ENCODE assay signal across 10 mouse cellular contexts in the genomic region with DNA sequence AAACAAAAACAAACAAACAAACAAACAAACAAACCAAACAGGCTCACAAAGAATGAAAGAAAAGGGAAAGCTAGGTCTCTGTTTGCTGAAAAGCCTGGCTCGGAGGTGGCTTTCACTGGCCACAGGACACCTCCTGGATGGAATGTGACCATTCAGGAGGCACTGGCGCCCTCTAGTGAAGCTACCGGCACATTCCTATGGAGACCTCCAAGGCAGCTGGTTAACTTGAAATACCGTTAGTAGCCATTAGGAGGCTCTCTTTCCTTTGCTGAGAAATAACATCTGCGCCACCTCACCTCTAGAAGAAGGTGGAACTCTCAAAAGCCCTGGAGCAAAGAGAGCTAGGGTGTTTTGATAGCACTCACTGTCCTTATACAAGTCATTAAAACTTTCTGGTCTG.
DNase-seq lines count a peak whose midpoint lies in the region; ATAC-seq lines count a peak whose summit lies in the region.
"Had no signal": no experiment of that assay in that cellular context is flagged by ENCODE, and none has a peak within 500 bp of the region (broad histone marks: within the 10 kb centered on the region; RNA-seq: fewer than 3 reads in every experiment).

No protein-coding gene starts in this region.

- no peak overlapping the region for H3K27ac ChIP-seq in heart, embryonic 10.5 days
- H3K27ac ChIP-seq: embryonic facial prominence, embryonic 12.5 days; stomach, embryonic 15.5 days had no signal

- no peaks in the 10 kb centered on the region for H3K4me1 ChIP-seq in heart, embryonic 10.5 days
- H3K4me1 ChIP-seq: embryonic facial prominence, embryonic 12.5 days; stomach, embryonic 15.5 days had no signal

- peaks cover 6% of the 10 kb centered on the region; the same call in 1 of the 2 replicates for H3K27me3 ChIP-seq in heart, embryonic 10.5 days (ENCODE audit: insufficient read depth, poor library complexity, severe bottlenecking)
- H3K27me3 ChIP-seq: embryonic facial prominence, embryonic 12.5 days; stomach, embryonic 15.5 days had no signal

- H3K9me3 ChIP-seq in heart, embryonic 10.5 days: no peaks in the 10 kb centered on the region
- H3K9me3 ChIP-seq: embryonic facial prominence, embryonic 12.5 days; stomach, embryonic 15.5 days had no signal

- ATAC-seq in monocyte, adult 5-6 weeks (replicated peaks; ENCODE audit: insufficient number of reproducible peaks, low FRiP score, low TSS enrichment, poor library complexity, severe bottlenecking): no peak

- peak; percentile 78 for DNase-seq in heart, embryonic 10.5 days (ENCODE audit: low spot score)
- DNase-seq in heart, adult 11 months: no peak
- peak; percentile 21 for DNase-seq in thymus, postnatal 14 days
- DNase-seq in thymus, adult 18-20 months: no peak
- DNase-seq in cerebellum, postnatal 10 days: peak; percentile 72 to 82
- DNase-seq in kidney, postnatal 10 days: peak; percentile 63
- DNase-seq in retina, postnatal 7 days (ENCODE audit: low read depth, low spot score): peak; percentile 37

- no peak overlapping the region for H3K4me3 ChIP-seq in heart, embryonic 10.5 days
- H3K4me3 ChIP-seq: embryonic facial prominence, embryonic 12.5 days; stomach, embryonic 15.5 days had no signal

- 39% methylated on average over 5 of the region's 5 CpGs for WGBS in heart, embryonic 10.5 days

- no peaks in the 10 kb centered on the region for H3K36me3 ChIP-seq in heart, embryonic 10.5 days
- H3K36me3 ChIP-seq: embryonic facial prominence, embryonic 12.5 days; stomach, embryonic 15.5 days had no signal

Comparison
In these comparisons a context has a peak if more than half of its experiments do, and no peak if none do; other contexts are left out.
1. DNase-seq: peak in heart, embryonic 10.5 days (single experiment), thymus, postnatal 14 days (single experiment), cerebellum, postnatal 10 days (2 of 2), kidney, postnatal 10 days (single experiment) and retina, postnatal 7 days (single experiment); none in heart, adult 11 months (single experiment) and thymus, adult 18-20 months (0 of 2).